Mouse (Mus musculus) hindbrain, embryonic 12.5 days (tissue): ENCODE results near the gene Gli3. TPM values are rescaled to one million over a fixed set of nuclear protein-coding genes. Genes with fewer than 3 reads are reported as not detected.

Experiments used
- ATAC-seq: fragments of 200-750 bp; cut with Nextera tagmentation; 2 replicates; pipeline ENCODE4 v1.8.0; 2017; ENCODE audit warnings: moderate TSS enrichment; ENCODE audit not compliant: low FRiP score
- H3K27ac ChIP-seq: fragments of 300-500 bp; sonication (generic); 2 replicates; pipeline ENCODE4 v1.5.1; 2016; ENCODE audit warnings: mild to moderate bottlenecking
- H3K27me3 ChIP-seq: fragments of 300-500 bp; sonication (generic); 2 replicates; pipeline ENCODE4 v1.6.1; 2016; ENCODE audit warnings: mild to moderate bottlenecking
- H3K36me3 ChIP-seq: fragments of 300-500 bp; sonication (generic); 2 replicates; pipeline ENCODE4 v1.6.1; 2016; ENCODE audit warnings: mild to moderate bottlenecking
- H3K4me1 ChIP-seq: fragments of 300-500 bp; sonication (generic); 2 replicates; pipeline ENCODE4 v1.6.1; 2016
- H3K4me2 ChIP-seq: fragments of 300-500 bp; sonication (generic); replicated peaks from 2 replicates; pipeline ENCODE4 v1.6.1; 2016; ENCODE audit warnings: mild to moderate bottlenecking
- H3K4me3 ChIP-seq: fragments of 300-500 bp; sonication (generic); 2 replicates; pipeline ENCODE4 v1.5.1; 2016; ENCODE audit warnings: mild to moderate bottlenecking
- H3K9ac ChIP-seq: fragments of 300-500 bp; sonication (generic); 2 replicates; pipeline ENCODE4 v1.6.1; 2016; ENCODE audit warnings: mild to moderate bottlenecking, moderate library complexity
- H3K9me3 ChIP-seq: fragments of 300-500 bp; sonication (generic); replicated peaks from 2 replicates; pipeline ENCODE4 v1.6.1; 2016; ENCODE audit warnings: mild to moderate bottlenecking
- whole genome bisulfite sequencing: fragments of 180-500 bp; shearing (Covaris S2); methylation state at CpG from one replicate; pipeline ENCODE4 v1.1.7; 2016; 5-methylcytosine and 5-hydroxymethylcytosine counted together
- polyA plus RNA-seq: library from polyadenylated mRNA; unstranded; fragments of >200 nt; fragmentation: Nextera tagmentation; extraction: Ambion mirVana; gene quantifications from 2 replicates; pipeline ENCODE4 v1.2.1, GENCODE M21; 2016

Gene Gli3
- polyA plus RNA-seq, 1 experiment from 2014 or later: 25.8 TPM

GRCm38 (mm10) chr13:15677106-15677760 is 214.2 kb downstream of the Gli3 start:
- Histone ChIP-seq H3K27me3 (no peaks in the 10 kb centered on the region), H3K9me3 (no peaks in the 10 kb centered on the region), H3K9ac (no peak overlapping the region), H3K4me1 (no peaks in the 10 kb centered on the region), H3K36me3 (no peaks in the 10 kb centered on the region), H3K4me3 (no peak overlapping the region), H3K4me2 (no peak overlapping the region), H3K27ac (no peak overlapping the region)
- WGBS: 92% methylated on average over 4 of the region's 4 CpGs
- ATAC-seq: no peak

- 97% methylated on average over 1 of the region's 1 CpGs for WGBS
- no peaks in the 10 kb centered on the region for H3K27me3 ChIP-seq
- no peak overlapping the region for H3K4me2 ChIP-seq
- no peaks in the 10 kb centered on the region for H3K36me3 ChIP-seq
- H3K27ac ChIP-seq: no peak overlapping the region
- H3K9ac ChIP-seq: no peak overlapping the region
- H3K9me3 ChIP-seq: no peaks in the 10 kb centered on the region
- ATAC-seq: no peak
- H3K4me1 ChIP-seq: no peaks in the 10 kb centered on the region
- H3K4me3 ChIP-seq: no peak overlapping the region
These were observed 218.5 kb downstream of the Gli3 start for GRCm38 (mm10) chr13:15681530-15681929.

- H3K27ac ChIP-seq: no peak overlapping the region
- H3K9me3 ChIP-seq: no peaks in the 10 kb centered on the region
- no peaks in the 10 kb centered on the region for H3K27me3 ChIP-seq
- no peak overlapping the region for H3K4me2 ChIP-seq
- no peak overlapping the region for H3K4me3 ChIP-seq
- H3K36me3 ChIP-seq: no peaks in the 10 kb centered on the region
- H3K9ac ChIP-seq: no peak overlapping the region
- H3K4me1 ChIP-seq: no peaks in the 10 kb centered on the region
- 53% methylated on average over 1 of the region's 1 CpGs for WGBS
- ATAC-seq: no peak
These were observed 220.0 kb downstream of the Gli3 start for GRCm38 (mm10) chr13:15683006-15683405.

- no peak overlapping the region for H3K4me3 ChIP-seq
- no peaks in the 10 kb centered on the region for H3K27me3 ChIP-seq
- H3K27ac ChIP-seq: no peak overlapping the region
- no peak for ATAC-seq
- no peaks in the 10 kb centered on the region for H3K9me3 ChIP-seq
- no peaks in the 10 kb centered on the region for H3K4me1 ChIP-seq
- no peak overlapping the region for H3K9ac ChIP-seq
- no peak overlapping the region for H3K4me2 ChIP-seq
- WGBS: 72% methylated on average over 6 of the region's 6 CpGs
- no peaks in the 10 kb centered on the region for H3K36me3 ChIP-seq
These were observed 225.2 kb downstream of the Gli3 start for GRCm38 (mm10) chr13:15688074-15688825.

- Histone ChIP-seq H3K4me2 (no peak overlapping the region), H3K9ac (no peak overlapping the region), H3K36me3 (no peaks in the 10 kb centered on the region), H3K27me3 (no peaks in the 10 kb centered on the region), H3K27ac (no peak overlapping the region), H3K4me1 (no peaks in the 10 kb centered on the region), H3K4me3 (no peak overlapping the region), H3K9me3 (no peaks in the 10 kb centered on the region)
- no peak for ATAC-seq
- 94% methylated on average over 5 of the region's 5 CpGs for WGBS
These were observed 225.9 kb downstream of the Gli3 start for GRCm38 (mm10) chr13:15688826-15689501.

GRCm38 (mm10) chr13:15691751-15692464 is 228.9 kb downstream of the Gli3 start:
- Histone ChIP-seq H3K27ac (no peak overlapping the region), H3K9me3 (no peaks in the 10 kb centered on the region), H3K36me3 (no peaks in the 10 kb centered on the region), H3K4me1 (no peaks in the 10 kb centered on the region), H3K4me3 (no peak overlapping the region), H3K9ac (no peak overlapping the region), H3K27me3 (no peaks in the 10 kb centered on the region), H3K4me2 (no peak overlapping the region)
- 70% methylated on average over 5 of the region's 5 CpGs for WGBS
- ATAC-seq: no peak

- ATAC-seq: no peak
- H3K27me3 ChIP-seq: no peaks in the 10 kb centered on the region
- H3K4me3 ChIP-seq: no peak overlapping the region
- no peak overlapping the region for H3K4me2 ChIP-seq
- H3K27ac ChIP-seq: no peak overlapping the region
- no peaks in the 10 kb centered on the region for H3K9me3 ChIP-seq
- H3K4me1 ChIP-seq: no peaks in the 10 kb centered on the region
- no peak overlapping the region for H3K9ac ChIP-seq
- H3K36me3 ChIP-seq: no peaks in the 10 kb centered on the region
These were observed 229.4 kb downstream of the Gli3 start for GRCm38 (mm10) chr13:15692465-15692809.

GRCm38 (mm10) chr13:15698284-15698683 is 235.2 kb downstream of the Gli3 start:
- WGBS: 92% methylated on average over 4 of the region's 4 CpGs

GRCm38 (mm10) chr13:15699116-15699515 is 236.1 kb downstream of the Gli3 start:
- Histone ChIP-seq H3K9me3 (no peaks in the 10 kb centered on the region), H3K27me3 (no peaks in the 10 kb centered on the region), H3K4me1 (no peaks in the 10 kb centered on the region), H3K4me2 (no peak overlapping the region), H3K9ac (no peak overlapping the region), H3K4me3 (no peak overlapping the region), H3K36me3 (no peaks in the 10 kb centered on the region), H3K27ac (no peak overlapping the region)
- WGBS: 91% methylated on average over 6 of the region's 6 CpGs
- no peak for ATAC-seq

More at GRCm38 (mm10) chr13:15698284-15698683, 235.2 kb downstream of the Gli3 start:
- Histone ChIP-seq H3K9me3 (no peaks in the 10 kb centered on the region), H3K4me1 (no peaks in the 10 kb centered on the region), H3K4me3 (no peak overlapping the region), H3K36me3 (no peaks in the 10 kb centered on the region), H3K27me3 (no peaks in the 10 kb centered on the region), H3K27ac (no peak overlapping the region), H3K4me2 (no peak overlapping the region), H3K9ac (no peak overlapping the region)
- ATAC-seq: no peak

- H3K4me1 ChIP-seq: peaks cover 15% of the 10 kb centered on the region
- 83% methylated on average over 8 of the region's 8 CpGs for WGBS
- no peak for ATAC-seq
- H3K9me3 ChIP-seq: no peaks in the 10 kb centered on the region
- no peaks in the 10 kb centered on the region for H3K36me3 ChIP-seq
- H3K4me2 ChIP-seq: no peak overlapping the region
- H3K27me3 ChIP-seq: no peaks in the 10 kb centered on the region
- no peak overlapping the region for H3K27ac ChIP-seq
- no peak overlapping the region for H3K9ac ChIP-seq
- H3K4me3 ChIP-seq: no peak overlapping the region
These were observed 241.6 kb downstream of the Gli3 start for GRCm38 (mm10) chr13:15704669-15705068.

- Histone ChIP-seq H3K9me3 (no peaks in the 10 kb centered on the region), H3K4me1 (peaks cover 15% of the 10 kb centered on the region), H3K27me3 (no peaks in the 10 kb centered on the region), H3K4me2 (no peak overlapping the region), H3K36me3 (no peaks in the 10 kb centered on the region), H3K27ac (no peak overlapping the region), H3K9ac (no peak overlapping the region), H3K4me3 (no peak overlapping the region)
- no peak; the same call in 1 of the 2 replicates for ATAC-seq
- WGBS: 19% methylated on average over 4 of the region's 4 CpGs
These were observed 244.4 kb downstream of the Gli3 start for GRCm38 (mm10) chr13:15707481-15707881.

GRCm38 (mm10) chr13:15713486-15713885 is 250.5 kb downstream of the Gli3 start:
- no peak for ATAC-seq
- 0 out of 2 replicates have a peak overlapping the region, but pooled peaks have one; percentile 12 for H3K27ac ChIP-seq
- H3K4me1 ChIP-seq: peaks cover 14% of the 10 kb centered on the region
- H3K4me3 ChIP-seq: no peak overlapping the region
- H3K27me3 ChIP-seq: no peaks in the 10 kb centered on the region
- WGBS: 72% methylated on average over 7 of the region's 7 CpGs
- H3K9ac ChIP-seq: no peak overlapping the region
- no peak overlapping the region for H3K4me2 ChIP-seq
- no peaks in the 10 kb centered on the region for H3K9me3 ChIP-seq
- no peaks in the 10 kb centered on the region for H3K36me3 ChIP-seq
